Mouse (Mus musculus) liver, postnatal 0 days (tissue): ENCODE results near the gene Slc25a26. TPM values are rescaled to one million over a fixed set of nuclear protein-coding genes. Genes with fewer than 3 reads are reported as not detected.

Source experiments
- ATAC-seq: fragments of 200-750 bp; cut with Nextera tagmentation; 2 replicates; pipeline ENCODE4 v1.8.0; 2017; ENCODE audit warnings: mild to moderate bottlenecking, moderate library complexity
- DNase-seq: peaks from one replicate; pipeline ENCODE4 v3.0.0-alpha.2; 2016
- H3K27ac ChIP-seq: fragments of 300-500 bp; sonication (generic); 2 replicates; pipeline ENCODE4 v1.5.1; 2014; ENCODE audit warnings: antibody characterized with exemption, moderate library complexity, mild to moderate bottlenecking, low read depth
- H3K27me3 ChIP-seq: fragments of 300-500 bp; sonication (generic); 2 replicates; pipeline ENCODE4 v1.6.1; 2014; ENCODE audit warnings: low read length, control low read depth, mixed read lengths; ENCODE audit not compliant: insufficient read depth
- H3K36me3 ChIP-seq: fragments of 300-500 bp; sonication (generic); replicated peaks from 2 replicates; pipeline ENCODE4 v1.6.1; 2014; ENCODE audit warnings: mild to moderate bottlenecking, control low read depth, low read length, moderate library complexity, mixed read lengths; ENCODE audit not compliant: insufficient read depth
- H3K4me1 ChIP-seq: fragments of 300-500 bp; sonication (generic); 2 replicates; pipeline ENCODE4 v1.6.1; 2014; ENCODE audit warnings: antibody characterized with exemption, mild to moderate bottlenecking, control low read depth; ENCODE audit not compliant: insufficient read depth
- H3K4me2 ChIP-seq: fragments of 300-500 bp; sonication (generic); 2 replicates; pipeline ENCODE4 v1.6.1; 2014; ENCODE audit warnings: low read depth, mild to moderate bottlenecking, low read length, moderate library complexity, mixed read lengths
- H3K4me3 ChIP-seq: fragments of 300-500 bp; sonication (generic); 2 replicates; pipeline ENCODE4 v1.5.1; 2014; ENCODE audit warnings: low read depth, low read length
- H3K9ac ChIP-seq: fragments of 300-500 bp; sonication (generic); replicated peaks from 2 replicates; pipeline ENCODE4 v1.6.1; 2014; ENCODE audit warnings: mild to moderate bottlenecking, moderate library complexity
- H3K9me3 ChIP-seq: fragments of 300-500 bp; sonication (generic); 2 replicates; pipeline ENCODE4 v1.6.1; 2016; ENCODE audit warnings: mild to moderate bottlenecking, control low read depth, low read length, mixed read lengths
- CTCF ChIP-seq: sonication (generic); IDR thresholded peaks from 2 replicates; pipeline ENCODE4 v1.5.1; 2016; ENCODE audit warnings: antibody characterized with exemption, low read depth
- EP300 ChIP-seq: IDR thresholded peaks from 2 replicates; pipeline ENCODE4 v1.6.1; 2016; ENCODE audit warnings: antibody characterized with exemption, low read depth, mild to moderate bottlenecking
- WGBS: fragments of 180-500 bp; shearing (Covaris S2); extraction: QIAGEN DNeasy Blood & Tissue Kit; methylation state at CpG from one replicate; pipeline ENCODE4 v1.1.7; 2014; ENCODE audit not compliant: insufficient replicate concordance; 5-methylcytosine and 5-hydroxymethylcytosine counted together
- polyA plus RNA-seq: library from polyadenylated mRNA; unstranded; fragments of >200 nt; fragmentation: Nextera tagmentation; extraction: Ambion mirVana; gene quantifications from 2 replicates; pipeline ENCODE4 v1.2.1, GENCODE M21; 2015

The Slc25a26 gene
- polyA plus RNA-seq, 1 experiment from 2014 or later, result 3.0 TPM

DNA sequence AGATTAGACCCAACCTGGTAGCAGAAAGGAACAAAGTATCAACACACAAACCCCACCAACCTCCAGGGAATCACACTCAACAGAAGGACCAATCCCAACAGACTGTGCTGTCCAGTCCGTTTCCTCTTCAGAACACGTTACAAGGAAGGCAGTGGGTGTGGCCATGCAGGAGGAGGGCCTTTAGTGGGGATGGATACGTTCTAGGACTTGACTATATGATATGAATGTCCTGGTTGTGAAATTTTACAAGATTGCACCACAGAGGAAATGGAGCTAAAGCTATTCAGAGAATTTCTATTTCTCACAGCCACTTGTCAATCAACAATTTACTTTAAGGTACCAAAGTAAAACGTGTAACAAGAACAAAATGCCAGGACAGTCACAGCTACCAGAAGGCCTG, 145.6 kb downstream of the Slc25a26 start:
- Histone ChIP-seq H3K27me3 (no peaks in the 10 kb centered on the region), H3K36me3 (no peaks in the 10 kb centered on the region), H3K9me3 (no peaks in the 10 kb centered on the region), H3K4me3 (no peak overlapping the region), H3K4me1 (peaks cover 20% of the 10 kb centered on the region), H3K4me2 (no peak overlapping the region), H3K9ac (no peak overlapping the region), H3K27ac (no peak overlapping the region)
- WGBS, result 21% methylated on average over 4 of the region's 4 CpGs
- TF ChIP-seq CTCF (no peak), EP300 (no peak)
- ATAC-seq, result no peak
- no peak for DNase-seq

DNA sequence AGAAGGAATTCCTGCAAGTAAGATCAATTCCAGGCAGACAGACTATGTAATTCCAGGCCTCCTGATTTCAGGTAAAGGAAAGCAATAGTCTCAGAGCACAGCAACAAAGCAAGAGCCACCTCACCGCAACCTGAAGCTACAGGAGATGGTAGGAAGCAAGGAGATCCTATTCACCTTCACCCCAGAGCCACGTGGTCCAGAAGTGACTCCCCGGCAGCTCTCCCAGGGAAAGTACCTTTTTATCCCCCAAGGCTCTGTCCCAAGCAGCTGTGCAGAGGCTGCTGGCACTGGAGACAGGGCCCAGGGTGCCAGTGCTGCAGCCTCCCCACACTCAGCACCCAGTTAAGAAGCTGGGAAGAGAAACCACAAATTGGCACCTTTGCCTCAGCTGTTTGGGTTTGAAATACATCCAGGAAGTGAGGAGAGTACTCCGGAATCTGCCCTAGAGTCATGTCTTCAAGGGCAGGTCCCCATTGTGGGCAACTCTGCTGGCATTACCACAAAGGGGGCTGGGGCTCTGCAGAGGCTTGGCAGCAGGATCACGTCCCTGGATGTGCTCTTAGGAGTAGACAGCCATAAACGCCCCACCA, 146.2 kb downstream of the Slc25a26 start:
- Histone ChIP-seq H3K9me3 (no peaks in the 10 kb centered on the region), H3K36me3 (no peaks in the 10 kb centered on the region), H3K4me2 (no peak overlapping the region), H3K9ac (no peak overlapping the region), H3K27me3 (no peaks in the 10 kb centered on the region), H3K4me1 (peaks cover 20% of the 10 kb centered on the region), H3K27ac (no peak overlapping the region), H3K4me3 (no peak overlapping the region)
- 65% methylated on average over 6 of the region's 6 CpGs for WGBS
- ATAC-seq (no peak), DNase-seq (no peak)
- TF ChIP-seq EP300 (no peak), CTCF (no peak)

GRCm38 (mm10) chr6:94646902-94647301, 146.8 kb downstream of the Slc25a26 start:
- TF ChIP-seq EP300 (no peak), CTCF (no peak)
- H3K4me2 ChIP-seq, result no peak overlapping the region
- H3K27ac ChIP-seq, result no peak overlapping the region
- no peak overlapping the region for H3K4me3 ChIP-seq
- 64% methylated on average over 6 of the region's 6 CpGs for WGBS
- DNase-seq (no peak), ATAC-seq (no peak)
- H3K9me3 ChIP-seq, result no peaks in the 10 kb centered on the region
- no peak overlapping the region for H3K9ac ChIP-seq
- no peaks in the 10 kb centered on the region for H3K36me3 ChIP-seq
- peaks cover 20% of the 10 kb centered on the region for H3K4me1 ChIP-seq
- no peaks in the 10 kb centered on the region for H3K27me3 ChIP-seq

- peaks cover 3% of the 10 kb centered on the region; the same call in 1 of the 2 replicates for H3K36me3 ChIP-seq
- no peak overlapping the region for H3K4me3 ChIP-seq
- peak; percentile 43 for DNase-seq
- no peaks in the 10 kb centered on the region for H3K27me3 ChIP-seq
- 29% methylated on average over 10 of the region's 10 CpGs for WGBS
- peak overlapping the region; percentile 33; the same call in 1 of the 2 replicates for H3K4me2 ChIP-seq
- no peaks in the 10 kb centered on the region for H3K9me3 ChIP-seq
- peak overlapping the region; percentile 65 for H3K27ac ChIP-seq
- ATAC-seq, result peak; percentile 79
- TF ChIP-seq CTCF (no peak), EP300 (no peak)
- no peak overlapping the region for H3K9ac ChIP-seq
- peaks cover 20% of the 10 kb centered on the region for H3K4me1 ChIP-seq
These were observed 147.7 kb downstream of the Slc25a26 start for GRCm38 (mm10) chr6:94647574-94648430.

DNA sequence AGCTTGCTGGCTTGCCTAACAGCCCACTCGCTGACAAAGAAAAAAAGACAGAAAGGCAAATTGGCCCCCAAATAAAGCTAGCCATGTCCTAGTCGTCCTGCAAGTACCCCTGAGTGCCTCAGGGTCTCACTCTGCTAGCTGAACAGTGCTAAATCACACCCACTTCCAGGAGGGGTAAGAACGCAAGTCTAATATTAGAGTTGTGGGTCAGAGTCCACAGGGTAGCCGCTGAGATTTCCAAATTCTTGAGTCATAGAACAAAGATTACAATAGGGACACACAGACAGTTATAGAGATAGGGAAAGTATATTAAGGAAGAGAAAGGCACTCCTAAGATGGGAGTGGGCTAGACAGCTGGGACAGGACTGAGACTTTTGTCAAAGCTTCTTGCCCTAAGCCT, 148.4 kb downstream of the Slc25a26 start:
- WGBS, result 35% methylated on average over 4 of the region's 4 CpGs
- Histone ChIP-seq H3K27ac (peak overlapping the region; percentile 65; the same call in 1 of the 2 replicates), H3K9ac (no peak overlapping the region), H3K36me3 (peaks cover 3% of the 10 kb centered on the region; the same call in 1 of the 2 replicates), H3K9me3 (no peaks in the 10 kb centered on the region), H3K27me3 (no peaks in the 10 kb centered on the region), H3K4me3 (no peak overlapping the region), H3K4me2 (peak overlapping the region; percentile 33; the same call in 1 of the 2 replicates), H3K4me1 (peaks cover 25% of the 10 kb centered on the region)
- ATAC-seq, result peak; percentile 75
- DNase-seq, result no peak
- TF ChIP-seq EP300 (no peak), CTCF (no peak)

GRCm38 (mm10) chr6:94649637-94650036, 149.5 kb downstream of the Slc25a26 start:
- Histone ChIP-seq H3K4me2 (no peak overlapping the region), H3K4me1 (peaks cover 27% of the 10 kb centered on the region), H3K36me3 (peaks cover 3% of the 10 kb centered on the region; the same call in 1 of the 2 replicates), H3K9me3 (no peaks in the 10 kb centered on the region), H3K27ac (no peak overlapping the region), H3K9ac (no peak overlapping the region), H3K27me3 (no peaks in the 10 kb centered on the region), H3K4me3 (no peak overlapping the region)
- 77% methylated on average over 1 of the region's 1 CpGs for WGBS
- no peak for DNase-seq
- TF ChIP-seq CTCF (no peak), EP300 (no peak)
- ATAC-seq, result no peak
